Mouse (Mus musculus) lung, postnatal 0 days (tissue): ENCODE data around the gene Traf2.

Source experiments
- CTCF ChIP-seq: IDR thresholded peaks from 2 replicates; pipeline ENCODE4 v1.5.1; 2016; ENCODE audit warnings: antibody characterized with exemption, mild to moderate bottlenecking
- EP300 ChIP-seq: IDR thresholded peaks from 2 replicates; pipeline ENCODE4 v1.6.1; 2016; ENCODE audit warnings: antibody characterized with exemption, mild to moderate bottlenecking, control low read depth

GRCm38 (mm10) chr2:25496462-25496861 is 50.3 kb downstream of the Traf2 start:
- TF ChIP-seq CTCF, result peak; percentile 66
- no peak for TF ChIP-seq EP300
